Mouse (Mus musculus) stomach, postnatal 0 days (tissue): ENCODE measurements at regions not wholly inside any gene's neighbourhood (a gene's known extent, or its start where the extent isn't known, plus 50 kb on each side); places are given as distances from the start of the nearest gene placed in this dataset.

Source experiments
- CTCF ChIP-seq: IDR thresholded peaks from 2 replicates; pipeline ENCODE4 v1.5.1; 2016; ENCODE audit warnings: antibody characterized with exemption, low read depth, mild to moderate bottlenecking, moderate library complexity
- EP300 ChIP-seq: optimal IDR thresholded peaks from 2 replicates; pipeline ENCODE3; 2016; ENCODE audit warnings: antibody characterized with exemption

GRCm38 (mm10) chr9:94589672-94590071 lies 51.8 kb upstream of the 1190002N15Rik start:
- TF ChIP-seq EP300 = no peak
- TF ChIP-seq CTCF = no peak
